Mouse (Mus musculus) intestine, postnatal 0 days (tissue): ENCODE data around the gene Mfsd4a. TPM values are rescaled to one million over a fixed set of nuclear protein-coding genes. Genes with fewer than 3 reads are reported as not detected.

Source experiments
- ATAC-seq: fragments of 200-750 bp; cut with Nextera tagmentation; 2 replicates; pipeline ENCODE4 v1.8.0; 2017; ENCODE audit warnings: mild to moderate bottlenecking, moderate TSS enrichment, moderate library complexity
- H3K27ac ChIP-seq: fragments of 300-500 bp; sonication (generic); 2 replicates; pipeline ENCODE4 v1.5.1; 2014; ENCODE audit warnings: mild to moderate bottlenecking, low read depth, low read length, moderate library complexity
- H3K27me3 ChIP-seq: fragments of 300-500 bp; sonication (generic); replicated peaks from 2 replicates; pipeline ENCODE4 v1.6.1; 2014; ENCODE audit warnings: low read length, mixed read lengths; ENCODE audit not compliant: control insufficient read depth, insufficient read depth
- H3K36me3 ChIP-seq: fragments of 300-500 bp; sonication (generic); 2 replicates; pipeline ENCODE4 v1.6.1; 2014; ENCODE audit warnings: mild to moderate bottlenecking, moderate library complexity; ENCODE audit not compliant: control insufficient read depth, insufficient read depth
- H3K4me1 ChIP-seq: fragments of 300-500 bp; sonication (generic); replicated peaks from 2 replicates; pipeline ENCODE4 v1.6.1; 2014; ENCODE audit warnings: antibody characterized with exemption, low read length, mixed read lengths; ENCODE audit not compliant: control insufficient read depth, insufficient read depth
- H3K4me2 ChIP-seq: fragments of 300-500 bp; sonication (generic); replicated peaks from 2 replicates; pipeline ENCODE4 v1.6.1; 2014; ENCODE audit warnings: low read depth, mild to moderate bottlenecking, moderate library complexity
- H3K4me3 ChIP-seq: fragments of 300-500 bp; sonication (generic); 2 replicates; pipeline ENCODE4 v1.5.1; 2014; ENCODE audit warnings: low read depth, low read length
- H3K9ac ChIP-seq: fragments of 300-500 bp; sonication (generic); 2 replicates; pipeline ENCODE4 v1.6.1; 2014; ENCODE audit warnings: mild to moderate bottlenecking, low read depth, low read length
- H3K9me3 ChIP-seq: fragments of 300-500 bp; sonication (generic); 2 replicates; pipeline ENCODE4 v1.6.1; 2016; ENCODE audit warnings: mixed run types; ENCODE audit not compliant: control insufficient read depth
- CTCF ChIP-seq: sonication (generic); IDR thresholded peaks from 2 replicates; pipeline ENCODE4 v1.5.1; 2016; ENCODE audit warnings: low read depth, mild to moderate bottlenecking, control low read depth, antibody characterized with exemption, moderate library complexity
- WGBS: fragments of 180-500 bp; shearing (Covaris S2); extraction: QIAGEN DNeasy Blood & Tissue Kit; methylation state at CpG from one replicate; pipeline ENCODE4 v1.1.7; 2014; 5-methylcytosine and 5-hydroxymethylcytosine counted together
- polyA plus RNA-seq: library from polyadenylated mRNA; unstranded; fragments of >200 nt; fragmentation: Nextera tagmentation; extraction: Ambion mirVana; gene quantifications from 2 replicates; pipeline ENCODE4 v1.2.1, GENCODE M21; 2015

The Mfsd4a gene
- polyA plus RNA-seq, 1 experiment from 2014 or later = 6.1 TPM

- Histone ChIP-seq H3K36me3 (peaks cover 57% of the 10 kb centered on the region), H3K27ac (no peak overlapping the region)
- 77% methylated on average over 2 of the region's 2 CpGs for WGBS
Measured at GRCm38 (mm10) chr1:132030574-132030973, 37.3 kb downstream of the Mfsd4a start.

GRCm38 (mm10) chr1:132028413-132028812 is 39.4 kb downstream of the Mfsd4a start:
- Histone ChIP-seq H3K4me2 (no peak overlapping the region), H3K9ac (no peak overlapping the region), H3K4me3 (no peak overlapping the region), H3K36me3 (peaks cover 67% of the 10 kb centered on the region), H3K27me3 (no peaks in the 10 kb centered on the region), H3K4me1 (no peaks in the 10 kb centered on the region), H3K27ac (no peak overlapping the region; the same call in 1 of the 2 replicates), H3K9me3 (no peaks in the 10 kb centered on the region)
- ATAC-seq = no peak
- WGBS = 90% methylated on average over 9 of the region's 9 CpGs
- no peak for TF ChIP-seq CTCF

More at GRCm38 (mm10) chr1:132030574-132030973, 37.3 kb downstream of the Mfsd4a start:
- Histone ChIP-seq H3K27me3 (no peaks in the 10 kb centered on the region), H3K4me1 (no peaks in the 10 kb centered on the region), H3K9me3 (no peaks in the 10 kb centered on the region), H3K4me3 (no peak overlapping the region), H3K9ac (no peak overlapping the region), H3K4me2 (no peak overlapping the region)
- no peak for ATAC-seq
- TF ChIP-seq CTCF = peak; percentile 67

GRCm38 (mm10) chr1:132027978-132028377 is 39.9 kb downstream of the Mfsd4a start:
- no peak overlapping the region for H3K9ac ChIP-seq
- WGBS = 92% methylated on average over 5 of the region's 5 CpGs
- H3K27ac ChIP-seq = no peak overlapping the region; the same call in 1 of the 2 replicates

GRCm38 (mm10) chr1:132026925-132027646 is 40.8 kb downstream of the Mfsd4a start:
- no peak overlapping the region for H3K9ac ChIP-seq
- 89% methylated on average over 11 of the region's 11 CpGs for WGBS
- no peaks in the 10 kb centered on the region for H3K9me3 ChIP-seq
- H3K27ac ChIP-seq = no peak overlapping the region
- H3K4me1 ChIP-seq = no peaks in the 10 kb centered on the region; the same call in 1 of the 2 replicates
- TF ChIP-seq CTCF = no peak
- H3K36me3 ChIP-seq = peaks cover 69% of the 10 kb centered on the region
- no peaks in the 10 kb centered on the region for H3K27me3 ChIP-seq
- no peak overlapping the region for H3K4me2 ChIP-seq
- no peak for ATAC-seq
- H3K4me3 ChIP-seq = no peak overlapping the region

More at GRCm38 (mm10) chr1:132027978-132028377, 39.9 kb downstream of the Mfsd4a start:
- Histone ChIP-seq H3K4me3 (no peak overlapping the region), H3K4me2 (no peak overlapping the region), H3K4me1 (no peaks in the 10 kb centered on the region), H3K27me3 (no peaks in the 10 kb centered on the region), H3K9me3 (no peaks in the 10 kb centered on the region), H3K36me3 (peaks cover 72% of the 10 kb centered on the region)
- no peak for TF ChIP-seq CTCF
- ATAC-seq = no peak

DNA sequence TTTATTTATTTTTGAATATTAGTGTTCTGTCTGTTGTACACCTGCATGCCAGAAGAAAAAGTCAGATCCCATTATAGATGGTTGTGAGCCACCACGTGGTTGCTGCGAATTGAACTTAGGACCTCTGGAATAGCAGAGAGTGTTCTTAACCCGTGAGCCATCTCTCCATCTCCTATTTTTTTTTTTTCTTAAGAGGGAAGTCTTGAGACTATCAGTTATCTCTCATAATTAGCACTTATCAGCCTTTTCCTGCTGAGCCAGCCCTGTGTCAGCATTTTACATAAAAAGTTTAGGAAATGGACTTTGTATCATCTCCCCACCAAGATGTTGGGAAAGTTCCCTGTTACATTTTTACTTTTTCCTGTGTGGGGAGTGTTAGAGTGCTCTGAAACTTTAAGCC is 45.8 kb downstream of the Mfsd4a start:
- ATAC-seq = peak; percentile 69
- TF ChIP-seq CTCF = no peak
- Histone ChIP-seq H3K4me2 (no peak overlapping the region), H3K27ac (no peak overlapping the region), H3K9me3 (no peaks in the 10 kb centered on the region), H3K9ac (no peak overlapping the region), H3K27me3 (no peaks in the 10 kb centered on the region), H3K4me3 (no peak overlapping the region), H3K36me3 (peaks cover 73% of the 10 kb centered on the region), H3K4me1 (no peaks in the 10 kb centered on the region; the same call in 1 of the 2 replicates)
- 36% methylated on average over 3 of the region's 3 CpGs for WGBS

DNA sequence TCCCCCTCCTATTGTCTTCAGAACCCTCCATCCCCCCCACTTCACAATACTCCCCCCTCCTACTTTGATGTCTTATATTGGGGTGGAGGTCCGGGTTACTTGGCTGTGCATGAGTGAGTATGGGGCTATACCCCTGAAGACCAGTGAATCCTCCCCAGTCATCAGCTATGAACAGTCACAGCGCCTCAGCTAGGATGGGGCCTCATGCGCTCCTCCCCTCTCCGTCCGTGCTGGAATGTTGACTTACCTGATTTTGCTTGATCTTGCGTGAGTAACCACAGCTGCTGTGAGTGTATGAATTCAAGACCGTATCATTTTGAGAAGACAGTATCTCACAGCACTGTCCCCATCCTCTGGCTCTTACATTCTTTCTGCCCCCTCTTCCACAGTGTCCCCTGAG is 48.0 kb downstream of the Mfsd4a start:
- Histone ChIP-seq H3K4me1 (no peaks in the 10 kb centered on the region; the same call in 1 of the 2 replicates), H3K9ac (no peak overlapping the region), H3K27ac (0 out of 2 replicates have a peak overlapping the region, but pooled peaks have one; percentile 28), H3K9me3 (no peaks in the 10 kb centered on the region), H3K4me2 (no peak overlapping the region), H3K36me3 (peaks cover 75% of the 10 kb centered on the region), H3K4me3 (no peak overlapping the region), H3K27me3 (no peaks in the 10 kb centered on the region)
- TF ChIP-seq CTCF = no peak
- 62% methylated on average over 7 of the region's 7 CpGs for WGBS
- no peak for ATAC-seq
